Mouse (Mus musculus) cortical plate, adult 2 months (tissue): ENCODE measurements around the gene Tpst2.

Experiments used
- CTCF ChIP-seq: fragments of 200-500 bp; IDR thresholded peaks from 2 replicates; pipeline ENCODE4 v1.5.1; 2011; ENCODE audit warnings: mild to moderate bottlenecking, control low read depth, low read length; ENCODE audit not compliant: insufficient read depth; ENCODE audit errors: extremely low read depth
- POLR2A ChIP-seq: fragments of 200-500 bp; IDR thresholded peaks from 2 replicates; pipeline ENCODE4 v1.6.1; 2011; ENCODE audit warnings: mild to moderate bottlenecking, low read length, control low read depth; ENCODE audit not compliant: insufficient read depth; ENCODE audit errors: extremely low read depth

DNA sequence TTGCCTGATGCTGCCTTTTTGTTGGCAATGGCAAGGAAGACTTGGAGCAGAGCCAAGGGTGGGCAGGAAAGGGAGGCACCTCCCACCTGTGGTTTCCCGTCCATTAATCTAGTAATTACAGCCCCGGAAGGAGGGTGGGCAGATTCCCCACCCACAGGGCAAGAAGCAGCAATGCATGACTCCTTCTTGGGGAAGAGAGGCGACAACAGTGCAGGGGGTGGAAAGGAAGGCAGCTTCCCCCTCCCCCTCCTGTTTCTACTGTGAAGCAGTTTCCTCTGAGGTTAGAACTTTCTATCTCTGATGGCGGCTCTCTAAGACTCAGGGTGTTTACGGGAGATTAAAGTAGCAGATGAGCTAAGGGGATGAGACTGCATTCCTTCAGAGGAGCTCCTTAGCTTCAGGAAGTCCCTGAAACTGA lies 34.1 kb upstream of the Tpst2 start:
- TF ChIP-seq CTCF (no peak), POLR2A (no peak)
